Comparison of ENCODE assay signal across 9 mouse cellular contexts in genomic region chr6:53545483-53545900, GRCm38 (mm10).
A peak's percentile ranks its signal among the peaks of the same experiment; 100 is the strongest.
DNase-seq lines count a peak whose midpoint lies in the region; ATAC-seq and TF ChIP-seq lines count a peak whose summit lies in the region.
"Had no signal": no experiment of that assay in that cellular context is flagged by ENCODE, and none has a peak within 500 bp of the region (broad histone marks: within the 10 kb centered on the region; RNA-seq: fewer than 3 reads in every experiment).

No protein-coding gene starts in this region.

- no peaks in the 10 kb centered on the region for H3K9me3 ChIP-seq in lung, embryonic 14.5 days (ENCODE audit: low read depth, low read length)
- no peaks in the 10 kb centered on the region for H3K9me3 ChIP-seq in forebrain, embryonic 15.5 days
- no peaks in the 10 kb centered on the region for H3K9me3 ChIP-seq in limb, embryonic 15.5 days
- H3K9me3 ChIP-seq in stomach, embryonic 16.5 days (replicated peaks; ENCODE audit: control insufficient read depth, low read length), result no peaks in the 10 kb centered on the region

- WGBS in lung, embryonic 14.5 days, result 17% methylated on average over 2 of the region's 2 CpGs
- WGBS in forebrain, embryonic 15.5 days, result 3% methylated on average over 2 of the region's 2 CpGs
- WGBS in limb, embryonic 15.5 days, result 28% methylated on average over 2 of the region's 2 CpGs
- 23% methylated on average over 2 of the region's 2 CpGs for WGBS in stomach, embryonic 16.5 days

- peak overlapping the region; percentile 46 for H3K27ac ChIP-seq in lung, embryonic 14.5 days (ENCODE audit: low read depth)
- H3K27ac ChIP-seq in forebrain, embryonic 15.5 days (replicated peaks), result peak overlapping the region; percentile 62
- peak overlapping the region; percentile 22; the same call in 1 of the 2 replicates for H3K27ac ChIP-seq in limb, embryonic 15.5 days
- peak overlapping the region; percentile 39 for H3K27ac ChIP-seq in stomach, embryonic 16.5 days (ENCODE audit: low read length)

- peaks cover 12% of the 10 kb centered on the region for H3K4me1 ChIP-seq in lung, embryonic 14.5 days (ENCODE audit: insufficient read depth)
- peaks cover 28% of the 10 kb centered on the region for H3K4me1 ChIP-seq in forebrain, embryonic 15.5 days
- H3K4me1 ChIP-seq in limb, embryonic 15.5 days, result peaks cover 36% of the 10 kb centered on the region
- H3K4me1 ChIP-seq in stomach, embryonic 16.5 days (ENCODE audit: control insufficient read depth, insufficient read depth, low read length), result peaks cover 22% of the 10 kb centered on the region

- H3K9ac ChIP-seq in lung, embryonic 14.5 days, result no peak overlapping the region
- H3K9ac ChIP-seq in forebrain, embryonic 15.5 days (replicated peaks), result no peak overlapping the region
- no peak overlapping the region for H3K9ac ChIP-seq in limb, embryonic 15.5 days
- H3K9ac ChIP-seq in stomach, embryonic 16.5 days (ENCODE audit: low read length), result no peak overlapping the region

- no peaks in the 10 kb centered on the region for H3K27me3 ChIP-seq in lung, embryonic 14.5 days (ENCODE audit: insufficient read depth, low read length)
- no peaks in the 10 kb centered on the region for H3K27me3 ChIP-seq in forebrain, embryonic 15.5 days
- H3K27me3 ChIP-seq in limb, embryonic 15.5 days, result no peaks in the 10 kb centered on the region
- no peaks in the 10 kb centered on the region for H3K27me3 ChIP-seq in stomach, embryonic 16.5 days (ENCODE audit: control insufficient read depth, insufficient read depth, low read length)

- ATAC-seq in lung, embryonic 14.5 days (ENCODE audit: insufficient read depth), result peak; percentile 60; the same call in 1 of the 2 replicates
- ATAC-seq in forebrain, embryonic 15.5 days (replicated peaks), result peak; percentile 53
- ATAC-seq in limb, embryonic 15.5 days (ENCODE audit: insufficient number of reproducible peaks, low FRiP score, low TSS enrichment, low read depth), result no peak; the same call in 1 of the 2 replicates
- ATAC-seq in stomach, embryonic 16.5 days (ENCODE audit: insufficient read depth, low FRiP score), result no peak

- peak; percentile 39 for DNase-seq in lung, embryonic 14.5 days
- no peak for DNase-seq in lung, postnatal 14 days
- DNase-seq in urinary bladder, postnatal 25 days (ENCODE audit: low spot score), result no peak
- DNase-seq in layer of hippocampus, postnatal 14 days (ENCODE audit: low spot score in 2 of 2), result no peak
- DNase-seq in thymus, postnatal 36 days, result no peak
- DNase-seq: adrenal gland, postnatal 14 days had no signal

- no peak overlapping the region for H3K4me2 ChIP-seq in lung, embryonic 14.5 days
- H3K4me2 ChIP-seq in forebrain, embryonic 15.5 days (replicated peaks), result no peak overlapping the region
- H3K4me2 ChIP-seq in limb, embryonic 15.5 days, result no peak overlapping the region
- no peak overlapping the region for H3K4me2 ChIP-seq in stomach, embryonic 16.5 days (ENCODE audit: low read depth, low read length)

- TF ChIP-seq CTCF in lung, embryonic 14.5 days (IDR thresholded peaks at IDR 0.05; ENCODE audit: low read depth), result no peak

- H3K4me3 ChIP-seq in lung, embryonic 14.5 days (ENCODE audit: low read depth, low read length), result no peak overlapping the region
- no peak overlapping the region for H3K4me3 ChIP-seq in forebrain, embryonic 15.5 days
- no peak overlapping the region for H3K4me3 ChIP-seq in limb, embryonic 15.5 days
- H3K4me3 ChIP-seq in stomach, embryonic 16.5 days (replicated peaks; ENCODE audit: low read length), result no peak overlapping the region

- no peaks in the 10 kb centered on the region for H3K36me3 ChIP-seq in lung, embryonic 14.5 days (ENCODE audit: insufficient read depth)
- H3K36me3 ChIP-seq in forebrain, embryonic 15.5 days, result no peaks in the 10 kb centered on the region
- no peaks in the 10 kb centered on the region for H3K36me3 ChIP-seq in limb, embryonic 15.5 days
- H3K36me3 ChIP-seq in stomach, embryonic 16.5 days (ENCODE audit: control insufficient read depth, insufficient read depth, low read length), result no peaks in the 10 kb centered on the region

Comparison
In these comparisons a context has a peak if more than half of its experiments do, and no peak if none do; other contexts are left out.
1. ATAC-seq: peak in lung, embryonic 14.5 days (single experiment) and forebrain, embryonic 15.5 days (single experiment); none in limb, embryonic 15.5 days (single experiment) and stomach, embryonic 16.5 days (single experiment).
2. Peak in every context shown above with its lines, with median percentiles within 50 percentile points of each other: H3K27ac ChIP-seq.